Mouse (Mus musculus) kidney, adult 2 months (tissue): ENCODE data around the gene Ski.

ENCODE experiments used
- CTCF ChIP-seq: fragments of 200-500 bp; conservative IDR thresholded peaks from 2 replicates; pipeline ENCODE4 v1.5.1; 2011; ENCODE audit warnings: low read depth, mild to moderate bottlenecking, control low read depth, low read length, moderate library complexity, mixed read lengths; ENCODE audit not compliant: insufficient read depth, insufficient read length
- POLR2A ChIP-seq: fragments of 200-500 bp; IDR thresholded peaks from one replicate; pipeline ENCODE4 v1.6.1; 2011; ENCODE audit warnings: low read depth, low read length, control low read depth

GRCm38 (mm10) chr4:155144548-155145180, 77.7 kb downstream of the Ski start:
- TF ChIP-seq POLR2A (no peak), CTCF (0 out of 2 replicates have a peak, but pooled peaks have one; percentile 21)
